Mouse (Mus musculus) embryonic fibroblast, embryonic 13.5 days (primary cell): ENCODE measurements at regions not wholly inside any gene's neighbourhood (a gene's known extent, or its start where the extent isn't known, plus 50 kb on each side); places are given as distances from the start of the nearest gene placed in this dataset.

Experiments used
- CTCF ChIP-seq: IDR thresholded peaks from 2 replicates; pipeline ENCODE4 v1.5.1; 2011; ENCODE audit warnings: mild to moderate bottlenecking, control low read depth, low read length, moderate library complexity, borderline replicate concordance; ENCODE audit not compliant: insufficient read depth
- POLR2A ChIP-seq: IDR thresholded peaks from 2 replicates; pipeline ENCODE4 v1.6.1; 2011; ENCODE audit warnings: low read depth, mild to moderate bottlenecking, control low read depth, low read length, moderate library complexity

- TF ChIP-seq CTCF (no peak), POLR2A (no peak)
These were observed 60.7 kb upstream of the Lrig1 start for GRCm38 (mm10) chr6:94760629-94761111.
